Mouse (Mus musculus) hindbrain, embryonic 16.5 days (tissue): Measurements from ENCODE around the gene Vmn1r211. TPM values are rescaled to one million over a fixed set of nuclear protein-coding genes. Genes with fewer than 3 reads are reported as not detected.

Experiments
- polyA plus RNA-seq: library from polyadenylated mRNA; unstranded; fragments of >200 nt; fragmentation: Nextera tagmentation; extraction: Ambion mirVana; gene quantifications from 2 replicates; pipeline ENCODE4 v1.2.1, GENCODE M21; 2015

Gene Vmn1r211
- polyA plus RNA-seq, 1 experiment from 2014 or later: not detected

Other genes with a start within 250 kb of the Vmn1r211 start
- not detected in 2 replicates for gene Vmn1r206, start 233.3 kb downstream of the Vmn1r211 start, polyA plus RNA-seq
- not detected in 2 replicates for gene Vmn1r207-ps, start 127.9 kb downstream of the Vmn1r211 start, polyA plus RNA-seq
- gene Vmn1r208, start 80.2 kb downstream of the Vmn1r211 start, polyA plus RNA-seq: not detected in 2 replicates
- gene Vmn1r209, start 47.9 kb downstream of the Vmn1r211 start, polyA plus RNA-seq: not detected in 2 replicates
- gene Vmn1r210, start 26.2 kb downstream of the Vmn1r211 start, polyA plus RNA-seq: not detected in 2 replicates
- not detected in 2 replicates for gene Vmn1r212, start 26.6 kb upstream of the Vmn1r211 start, polyA plus RNA-seq
- gene Vmn1r213, start 150.1 kb upstream of the Vmn1r211 start, polyA plus RNA-seq: not detected in 2 replicates
- not detected in 2 replicates for gene Vmn1r214, start 172.9 kb upstream of the Vmn1r211 start, polyA plus RNA-seq
- gene Vmn1r215, start 210.5 kb upstream of the Vmn1r211 start, polyA plus RNA-seq: not detected in 2 replicates